Mouse (Mus musculus) midbrain, embryonic 12.5 days (tissue): ENCODE measurements around the gene Trrap. TPM values are rescaled to one million over a fixed set of nuclear protein-coding genes. Genes with fewer than 3 reads are reported as not detected.

Experiments used
- ATAC-seq: fragments of 200-750 bp; cut with Nextera tagmentation; 2 replicates; pipeline ENCODE4 v1.8.0; 2017; ENCODE audit warnings: low read depth, moderate TSS enrichment, moderate library complexity; ENCODE audit not compliant: low FRiP score
- H3K27ac ChIP-seq: fragments of 300-500 bp; sonication (generic); replicated peaks from 2 replicates; pipeline ENCODE4 v1.5.1; 2016; ENCODE audit warnings: mild to moderate bottlenecking
- H3K27me3 ChIP-seq: fragments of 300-500 bp; sonication (generic); 2 replicates; pipeline ENCODE4 v1.6.1; 2016; ENCODE audit warnings: mild to moderate bottlenecking
- H3K36me3 ChIP-seq: fragments of 300-500 bp; sonication (generic); 2 replicates; pipeline ENCODE4 v1.6.1; 2016
- H3K4me1 ChIP-seq: fragments of 300-500 bp; sonication (generic); 2 replicates; pipeline ENCODE4 v1.6.1; 2016
- H3K4me2 ChIP-seq: fragments of 300-500 bp; sonication (generic); replicated peaks from 2 replicates; pipeline ENCODE4 v1.6.1; 2016; ENCODE audit warnings: mild to moderate bottlenecking, moderate library complexity
- H3K4me3 ChIP-seq: fragments of 300-500 bp; sonication (generic); 2 replicates; pipeline ENCODE4 v1.5.1; 2016; ENCODE audit warnings: mild to moderate bottlenecking
- H3K9ac ChIP-seq: fragments of 300-500 bp; sonication (generic); replicated peaks from 2 replicates; pipeline ENCODE4 v1.6.1; 2016; ENCODE audit warnings: mild to moderate bottlenecking, moderate library complexity
- H3K9me3 ChIP-seq: fragments of 300-500 bp; sonication (generic); 2 replicates; pipeline ENCODE4 v1.6.1; 2016; ENCODE audit warnings: mild to moderate bottlenecking
- whole genome bisulfite sequencing: fragments of 180-500 bp; shearing (Covaris S2); methylation state at CpG from one replicate; pipeline ENCODE4 v1.1.7; 2016; 5-methylcytosine and 5-hydroxymethylcytosine counted together
- microRNA-seq: library from miRNA; unstranded; fragments of <30 nt; microRNA quantifications from one replicate; pipeline ENCODE4, GENCODE M21; 2017
- polyA plus RNA-seq: library from polyadenylated mRNA; unstranded; fragments of >200 nt; fragmentation: Nextera tagmentation; extraction: Ambion mirVana; gene quantifications from 2 replicates; pipeline ENCODE4 v1.2.1, GENCODE M21; 2016

The Trrap gene
- polyA plus RNA-seq, 1 experiment from 2014 or later: 102 TPM

DNA sequence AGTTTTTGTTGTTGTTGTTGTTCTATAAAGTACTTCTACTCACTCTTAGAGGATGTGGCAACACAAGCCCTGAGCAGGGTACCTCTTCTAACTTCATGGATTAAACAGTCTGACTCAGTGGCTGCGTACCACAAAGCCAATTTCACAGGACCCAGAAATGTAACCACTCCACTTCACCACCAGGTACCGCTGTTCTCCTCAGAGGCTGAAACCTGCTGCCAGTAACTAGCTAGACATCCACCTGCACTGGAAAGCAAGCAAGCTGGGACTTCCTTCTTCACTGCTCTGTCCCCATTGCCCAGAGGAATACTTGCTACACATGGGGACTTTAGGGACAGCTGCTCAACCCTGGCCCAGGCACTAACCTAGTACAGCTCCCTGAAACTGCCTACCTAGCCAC lies 140.1 kb downstream of the Trrap start:
- Histone ChIP-seq H3K4me2 (no peak overlapping the region), H3K4me1 (peaks cover 10% of the 10 kb centered on the region), H3K4me3 (no peak overlapping the region), H3K36me3 (no peaks in the 10 kb centered on the region), H3K9ac (no peak overlapping the region), H3K9me3 (no peaks in the 10 kb centered on the region), H3K27ac (no peak overlapping the region), H3K27me3 (no peaks in the 10 kb centered on the region)
- ATAC-seq: no peak
- 59% methylated on average over 2 of the region's 2 CpGs for WGBS

Small RNAs within 50 kb of the gene (microRNA-seq; reads per million reads assigned to microRNA genes)
- gene Mir7039: 0.70 reads per million

Other genes starting within 250 kb of the Trrap start
- gene Nptx2, start 221.8 kb upstream of the Trrap start, polyA plus RNA-seq: 1.8 and 2.4 TPM in 2 replicates
- gene Tmem130, start 5.9 kb upstream of the Trrap start, polyA plus RNA-seq: 55.1 and 65.3 TPM in 2 replicates
- gene Smurf1, start 198.1 kb downstream of the Trrap start, polyA plus RNA-seq: 28.3 and 31.8 TPM in 2 replicates